In the genomic region with DNA sequence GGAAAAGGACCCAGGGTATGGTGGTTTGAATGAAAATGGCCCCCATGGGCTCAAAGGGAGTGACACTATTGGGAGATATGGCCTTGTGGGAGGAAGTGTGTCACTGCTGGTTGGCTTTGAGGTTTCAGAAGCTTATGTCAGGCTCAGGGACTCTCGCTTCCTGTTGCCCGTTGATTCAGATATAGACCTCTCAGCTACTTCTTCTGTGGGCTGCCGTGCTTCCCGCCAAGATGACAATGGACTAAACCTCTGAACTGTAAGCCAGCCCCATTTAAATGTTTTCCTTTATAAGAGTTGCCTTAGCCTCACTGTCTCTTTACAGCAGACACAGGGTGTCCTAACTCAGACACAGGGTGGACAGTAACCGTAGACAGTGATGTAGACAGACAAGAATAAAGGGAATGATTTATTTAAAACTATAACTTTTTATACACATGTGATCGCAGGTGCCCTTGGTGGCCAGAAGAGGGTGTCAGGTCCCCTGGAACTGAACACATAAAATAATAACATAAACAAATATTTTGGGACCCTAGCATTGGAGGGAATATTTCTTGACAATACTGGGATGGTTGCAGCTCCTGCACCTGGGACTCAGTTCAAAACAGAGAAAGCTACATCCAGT, we compare ENCODE assay signal across 8 mouse cellular contexts. TPM values are rescaled to one million over a fixed set of nuclear protein-coding genes. Genes with fewer than 3 reads are reported as not detected.
DNase-seq lines count a peak whose midpoint lies in the region; ATAC-seq and TF ChIP-seq lines count a peak whose summit lies in the region.

A gene (plus strand): TSS at position 178 of the 622 bp plus-strand sequence.

- no peak for TF ChIP-seq EP300 in heart, adult 2 months (IDR thresholded peaks at IDR 0.05; ENCODE audit: insufficient read depth, low read depth, low read length)

- H3K9ac ChIP-seq in heart, adult 2 months (ENCODE audit: low read depth, low read length) = no peak within 1 kb of the TSS
- H3K9ac ChIP-seq in ES-E14 (ENCODE audit: insufficient read depth, low read depth, low read length, poor library complexity, severe bottlenecking) = peak within 1 kb of the TSS; percentile 45; the same call in 1 of the 2 replicates
- peak within 1 kb of the TSS; percentile 10; the same call in 1 of the 2 replicates for H3K9ac ChIP-seq in hindbrain, embryonic 16.5 days (ENCODE audit: low read depth, low read length)
- no peak within 1 kb of the TSS; the same call in 1 of the 2 replicates for H3K9ac ChIP-seq in midbrain, embryonic 13.5 days (replicated peaks)

- DNase-seq in heart, adult 2 months = peak in 1 of 2 experiments; percentile 20
- DNase-seq in heart, postnatal 25 days (ENCODE audit: low spot score) = no peak
- DNase-seq in ES-E14 (ENCODE audit: low read depth, low spot score) = no peak
- no peak for DNase-seq in right cerebral cortex, adult 2 months (ENCODE audit: low spot score in 2 of 2)
- no peak for DNase-seq in kidney, postnatal 14 days
- DNase-seq in kidney, adult 9 months = no peak

- H3K79me2 ChIP-seq in heart, adult 2 months (replicated peaks; ENCODE audit: control insufficient read depth, insufficient read depth, low read length) = no peaks in the 10 kb centered on the region

- in situ Hi-C loops in ES-E14 (cut with MboI; ENCODE audit: low sequenced_read_pairs in 2 of 2, unreplicated experiment in 2 of 2) = no loop called here

- TF ChIP-seq CTCF in heart, adult 2 months (IDR thresholded peaks at IDR 0.05) = peak; percentile 54

- H3K4me1 ChIP-seq in heart, adult 2 months (ENCODE audit: control insufficient read depth, insufficient read depth, low read length) = peaks cover 3% of the 10 kb centered on the region
- H3K4me1 ChIP-seq in ES-E14 (ENCODE audit: control insufficient read depth in 2 of 2, insufficient read depth in 2 of 2, low read length in 2 of 2, poor library complexity in 1 of 2) = peaks cover 2 to 10% of the 10 kb centered on the region in 2 experiments; a peak in 3 of 4 replicates
- no peaks in the 10 kb centered on the region; the same call in 1 of the 2 replicates for H3K4me1 ChIP-seq in hindbrain, embryonic 16.5 days (ENCODE audit: control insufficient read depth, insufficient read depth, low read depth, low read length)
- peaks cover 13% of the 10 kb centered on the region for H3K4me1 ChIP-seq in midbrain, embryonic 13.5 days (replicated peaks)

- no peaks in the 10 kb centered on the region for H3K27me3 ChIP-seq in heart, adult 2 months (ENCODE audit: control insufficient read depth, insufficient read depth, low read length)
- no peaks in the 10 kb centered on the region for H3K27me3 ChIP-seq in hindbrain, embryonic 16.5 days (replicated peaks; ENCODE audit: control insufficient read depth, insufficient read depth, low read length)
- 0 out of 2 replicates have a peak, but pooled peaks cover 6% of the 10 kb centered on the region for H3K27me3 ChIP-seq in midbrain, embryonic 13.5 days

- no peaks in the 10 kb centered on the region for H3K9me3 ChIP-seq in ES-E14 (ENCODE audit: control insufficient read depth, insufficient read depth, low read depth, low read length)
- H3K9me3 ChIP-seq in hindbrain, embryonic 16.5 days (ENCODE audit: control insufficient read depth, low read length) = no peaks in the 10 kb centered on the region
- no peaks in the 10 kb centered on the region for H3K9me3 ChIP-seq in midbrain, embryonic 13.5 days

- ATAC-seq in hindbrain, embryonic 16.5 days = no peak
- no peak for ATAC-seq in midbrain, embryonic 13.5 days

- H3K27ac ChIP-seq in heart, adult 2 months = no peak within 1 kb of the TSS
- H3K27ac ChIP-seq in ES-E14 (ENCODE audit: insufficient read depth, low read depth, low read length, poor library complexity, severe bottlenecking) = peak within 1 kb of the TSS; percentile 36; the same call in 1 of the 2 replicates
- H3K27ac ChIP-seq in hindbrain, embryonic 16.5 days (ENCODE audit: low read depth, low read length) = no peak within 1 kb of the TSS
- peak within 1 kb of the TSS; percentile 45; the same call in 1 of the 2 replicates for H3K27ac ChIP-seq in midbrain, embryonic 13.5 days

- no peak within 1 kb of the TSS for H3K4me2 ChIP-seq in hindbrain, embryonic 16.5 days (ENCODE audit: low read length)
- H3K4me2 ChIP-seq in midbrain, embryonic 13.5 days (replicated peaks) = peak within 1 kb of the TSS; percentile 13; the same call in 1 of the 2 replicates

- no peaks in the 10 kb centered on the region for H3K36me3 ChIP-seq in heart, adult 2 months (ENCODE audit: control insufficient read depth, insufficient read depth, low read length)
- no peaks in the 10 kb centered on the region for H3K36me3 ChIP-seq in ES-E14 (ENCODE audit: control insufficient read depth, insufficient read depth, low read length, poor library complexity, severe bottlenecking)
- no peaks in the 10 kb centered on the region for H3K36me3 ChIP-seq in hindbrain, embryonic 16.5 days (ENCODE audit: control insufficient read depth, insufficient read depth, low read length)
- H3K36me3 ChIP-seq in midbrain, embryonic 13.5 days = no peaks in the 10 kb centered on the region

- TF ChIP-seq POLR2A in heart, adult 2 months (IDR thresholded peaks at IDR 0.05; ENCODE audit: insufficient read depth, low read depth, low read length) = no peak

- intact Hi-C loops in heart, adult 2 months (cut with DNase I) = no loop called here
- intact Hi-C loops in heart, postnatal 25 days (cut with DNase I) = no loop called here

- no peak within 1 kb of the TSS for H3K4me3 ChIP-seq in heart, adult 2 months
- H3K4me3 ChIP-seq in ES-E14 (ENCODE audit: insufficient read depth in 1 of 2, low read depth in 1 of 2, low read length in 2 of 2, poor library complexity in 1 of 2, severe bottlenecking in 1 of 2) = 0 out of 4 replicates have a peak within 1 kb of the TSS, but pooled peaks of 1 of the 2 experiments have one; percentile 2
- H3K4me3 ChIP-seq in hindbrain, embryonic 16.5 days (ENCODE audit: low read length) = no peak within 1 kb of the TSS
- no peak within 1 kb of the TSS for H3K4me3 ChIP-seq in midbrain, embryonic 13.5 days (replicated peaks)

- 62% methylated on average over 6 of the region's 6 CpGs for WGBS in heart, adult 2 months
- 62% methylated on average over 6 of the region's 6 CpGs for WGBS in hindbrain, embryonic 16.5 days
- 68% methylated on average over 6 of the region's 6 CpGs for WGBS in midbrain, embryonic 13.5 days

TF ChIP-seq in ES-E14, 5 proteins besides CTCF, POLR2A, EP300 and RAD21:
- TF ChIP-seq ZC3H11A (IDR thresholded peaks at IDR 0.05; ENCODE audit: borderline replicate concordance, low read depth, low read length) = no peak
- TF ChIP-seq MAFK (IDR thresholded peaks at IDR 0.05; ENCODE audit: insufficient read depth, low read depth, low read length) = no peak
- no peak for TF ChIP-seq HCFC1 (IDR thresholded peaks at IDR 0.05; ENCODE audit: borderline replicate concordance, insufficient read depth, low read length)
- TF ChIP-seq ZNF384 (IDR thresholded peaks at IDR 0.05; ENCODE audit: low read depth, low read length) = no peak
- no peak for TF ChIP-seq CHD2 (IDR thresholded peaks at IDR 0.05; ENCODE audit: low read depth, low read length)

RNA-seq across cellular contexts. Expression of the gene that starts here (rescaled TPM):
- 1 to 10 TPM; 1.1 to 1.9 TPM for total RNA-seq in heart, adult 2 months (2021)
- 2.9 and 4.6 TPM in 2 replicates for polyA plus RNA-seq in heart, adult 2 months (2012; rRNA removed)
- total RNA-seq in heart, postnatal 25 days (2021) = 1 to 10 TPM; 2.0 to 2.7 TPM
- 8.6 and 10.4 TPM in 2 replicates for total RNA-seq in ES-E14 (2012; rRNA removed)
- 0.89 and 1.0 TPM in 2 replicates for polyA plus RNA-seq in hindbrain, embryonic 16.5 days (2015; fragmentation: Nextera tagmentation; extraction: Ambion mirVana)
- 0.51 and 0.85 TPM in 2 replicates for polyA plus RNA-seq in midbrain, embryonic 13.5 days (2015; fragmentation: Nextera tagmentation; extraction: Ambion mirVana)

Comparison
In these comparisons a context has a peak if more than half of its experiments do, and no peak if none do; other contexts are left out.
1. H3K27ac ChIP-seq: peak in ES-E14 (single experiment) and midbrain, embryonic 13.5 days (single experiment); none in heart, adult 2 months (single experiment) and hindbrain, embryonic 16.5 days (single experiment).
2. H3K9ac ChIP-seq: peak in ES-E14 (single experiment) and hindbrain, embryonic 16.5 days (single experiment); none in heart, adult 2 months (single experiment) and midbrain, embryonic 13.5 days (single experiment).